Mouse (Mus musculus): ENCODE results near the gene Nxpe3.

The Nxpe3 gene

DNA sequence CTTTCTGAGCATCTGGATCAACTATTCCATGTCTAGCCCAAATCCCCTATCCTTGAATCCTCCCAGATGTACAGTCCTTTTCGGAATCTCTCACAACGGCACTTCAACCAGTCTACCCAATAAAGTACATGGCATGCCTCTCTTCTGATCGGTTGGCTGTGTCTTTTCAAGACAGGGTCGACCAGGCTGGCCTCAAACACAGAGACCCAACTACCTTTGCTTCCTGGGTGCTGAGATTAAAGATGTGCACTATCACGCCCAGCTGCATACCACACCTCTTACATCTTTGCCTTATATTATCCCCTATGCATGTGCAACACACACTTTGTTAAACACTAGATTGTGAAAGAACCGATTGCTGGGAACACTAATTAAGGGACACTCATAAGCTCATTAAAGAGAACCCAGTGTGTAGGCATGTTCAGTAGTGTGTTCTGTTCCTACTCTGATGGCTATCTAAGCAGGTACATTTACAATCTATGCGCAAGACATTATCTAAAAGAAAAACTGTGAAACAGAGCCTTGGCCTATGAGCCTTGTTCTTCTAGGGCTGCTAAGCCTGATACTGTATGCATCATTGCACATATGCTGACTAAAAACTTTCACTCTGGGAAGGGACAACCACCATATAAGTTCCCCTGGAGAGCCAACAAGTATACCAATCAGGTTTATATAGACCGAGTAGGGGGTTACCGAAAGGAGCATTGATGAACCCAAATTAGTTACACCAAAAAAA is 85.1 kb downstream of the Nxpe3 start:
- DNase-seq (ENCODE audit: low read depth, low spot score): no peak

DNA sequence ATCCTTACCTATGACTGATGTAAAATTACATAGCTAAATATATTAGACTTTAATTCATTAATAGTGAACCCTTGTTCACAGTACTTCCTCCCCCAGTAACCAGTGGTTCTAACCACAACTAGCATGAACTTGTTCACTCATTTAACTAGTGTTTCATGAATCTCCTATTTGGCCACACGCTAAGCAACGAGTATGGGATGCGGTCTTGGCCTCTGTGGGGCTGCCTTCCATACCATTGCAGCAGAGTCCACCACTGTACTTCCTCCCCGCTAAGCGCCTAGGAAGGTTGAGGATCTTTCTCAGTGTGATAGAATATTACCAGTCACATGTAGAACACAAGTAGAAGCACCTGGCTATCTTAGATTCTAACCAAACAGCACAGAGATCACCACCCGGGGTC is 85.7 kb downstream of the Nxpe3 start:
- DNase-seq (ENCODE audit: low read depth, low spot score): no peak

DNA sequence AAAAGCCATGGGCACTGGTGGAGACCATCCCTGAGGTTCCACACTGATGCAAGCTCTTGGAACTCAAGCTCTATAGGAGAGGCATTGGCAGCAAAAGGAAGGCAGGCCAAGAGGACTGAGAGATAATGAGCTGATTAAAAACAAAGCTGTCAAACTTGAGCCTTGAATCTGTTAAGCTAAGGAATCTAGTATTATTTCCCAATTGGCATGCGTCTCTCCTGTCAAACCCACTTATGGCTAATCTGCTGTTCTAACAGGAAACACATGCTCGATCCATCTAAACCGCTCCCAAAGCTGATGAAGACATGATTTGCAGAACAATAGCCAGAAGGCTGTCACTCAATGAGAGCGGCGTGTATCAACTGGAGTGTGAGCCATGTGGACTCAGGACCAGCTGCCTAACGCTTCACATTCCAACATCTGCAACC is 87.6 kb downstream of the Nxpe3 start:
- no peak for DNase-seq (ENCODE audit: low read depth, low spot score)

DNA sequence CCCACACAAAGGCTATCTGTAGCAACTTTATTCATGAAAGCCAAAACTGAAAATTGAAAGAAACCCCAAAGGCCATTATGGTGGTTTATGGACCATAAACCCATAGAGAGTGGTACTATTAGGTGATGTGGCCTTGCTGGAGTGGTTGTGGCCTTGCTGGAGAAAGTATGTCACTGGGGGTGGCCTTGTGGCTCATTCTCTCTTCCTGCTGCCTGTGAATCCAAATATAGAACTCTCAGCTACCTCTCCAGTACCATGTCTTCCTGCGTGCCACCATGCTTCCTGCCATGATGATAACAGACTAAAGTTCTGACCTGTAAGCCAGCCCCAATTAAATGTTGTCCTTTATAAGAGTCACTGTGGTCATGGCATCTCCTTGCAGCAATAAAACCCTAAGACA is 90.3 kb downstream of the Nxpe3 start:
- no peak for DNase-seq (ENCODE audit: low read depth, low spot score)

DNA sequence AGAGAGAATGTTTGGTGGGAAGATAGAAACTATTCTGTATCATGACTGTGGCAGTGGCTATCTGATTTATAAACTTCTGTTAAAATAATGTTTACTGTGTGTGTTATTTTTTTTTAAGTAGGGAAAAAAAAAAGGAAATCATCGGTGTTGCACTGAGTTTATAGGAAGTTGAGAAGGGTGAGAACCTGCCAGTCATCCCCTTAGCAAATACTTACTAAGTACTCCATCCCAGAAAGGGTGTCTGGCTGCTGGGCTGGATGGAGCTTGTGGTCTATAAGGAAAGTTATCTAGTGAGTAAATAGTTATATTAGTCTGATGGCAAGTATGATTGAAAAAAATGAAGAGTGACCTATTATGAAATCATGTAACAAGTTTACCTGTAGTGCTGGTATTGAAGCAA is 93.5 kb downstream of the Nxpe3 start:
- no peak for DNase-seq (ENCODE audit: low read depth, low spot score)

DNA sequence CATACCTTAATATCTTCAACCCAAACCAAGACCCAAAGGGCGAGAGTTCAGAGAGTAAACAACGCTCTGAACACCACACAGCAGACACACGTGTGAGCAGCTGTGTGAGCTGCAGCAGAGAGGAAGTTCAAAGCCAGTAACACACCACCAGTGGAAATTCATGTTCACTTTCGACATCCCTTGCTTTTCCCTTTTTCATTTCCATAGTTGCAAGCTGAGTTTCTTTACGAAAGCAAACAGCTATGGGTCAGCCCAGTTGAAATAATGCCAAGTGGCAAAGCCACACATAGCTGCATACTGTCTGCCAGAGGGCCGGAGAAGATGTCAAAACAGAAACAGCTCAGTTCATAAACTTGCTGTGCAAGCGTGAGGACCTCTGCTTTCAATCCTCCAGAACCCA is 96.2 kb downstream of the Nxpe3 start:
- DNase-seq (ENCODE audit: low read depth, low spot score): no peak

DNA sequence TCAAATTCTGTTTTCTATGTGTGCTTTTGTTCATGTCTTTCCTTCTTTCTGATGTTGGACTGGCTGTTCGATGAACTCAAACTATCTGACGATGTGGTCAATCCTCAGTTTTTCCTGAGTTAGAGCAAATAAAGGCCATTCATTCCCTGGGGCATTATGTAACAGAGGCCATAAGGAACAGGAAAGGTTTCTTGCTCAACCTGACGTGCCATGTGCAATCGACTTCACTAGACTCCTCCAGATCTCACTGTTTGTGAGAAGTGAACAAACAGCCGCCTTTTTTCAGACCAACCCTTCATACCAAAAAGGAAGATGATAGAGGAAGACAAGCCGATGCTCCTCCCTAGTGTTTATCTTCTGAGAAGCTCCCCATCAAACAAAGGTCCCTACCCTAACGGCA is 104.8 kb downstream of the Nxpe3 start:
- DNase-seq (ENCODE audit: low read depth, low spot score): no peak

Measured in mesoderm, embryonic 11.5 days (tissue).